ENCODE assay signal across 13 mouse cellular contexts in genomic region chr10:62356105-62356730, GRCm38 (mm10). TPM values are rescaled to one million over a fixed set of nuclear protein-coding genes. Genes with fewer than 3 reads are reported as not detected.
DNase-seq lines count a peak whose midpoint lies in the region; ATAC-seq and TF ChIP-seq lines count a peak whose summit lies in the region.
"Had no signal": no experiment of that assay in that cellular context is flagged by ENCODE, and none has a peak within 500 bp of the region (broad histone marks: within the 10 kb centered on the region; RNA-seq: fewer than 3 reads in every experiment).

No protein-coding gene starts in this region.

- H3K4me1 ChIP-seq in midbrain, embryonic 16.5 days (ENCODE audit: control insufficient read depth, insufficient read depth, low read length) = no peaks in the 10 kb centered on the region
- no peaks in the 10 kb centered on the region for H3K4me1 ChIP-seq in midbrain, embryonic 13.5 days (replicated peaks)
- no peaks in the 10 kb centered on the region for H3K4me1 ChIP-seq in thymus, adult 2 months (replicated peaks; ENCODE audit: control insufficient read depth, insufficient read depth, low read length)
- H3K4me1 ChIP-seq: forebrain, embryonic 15.5 days; stomach, embryonic 15.5 days had no signal

- no peaks in the 10 kb centered on the region for H3K27me3 ChIP-seq in midbrain, embryonic 16.5 days (ENCODE audit: control insufficient read depth, insufficient read depth, low read depth, low read length)
- H3K27me3 ChIP-seq in midbrain, embryonic 13.5 days = no peaks in the 10 kb centered on the region
- no peaks in the 10 kb centered on the region for H3K27me3 ChIP-seq in thymus, adult 2 months (ENCODE audit: control insufficient read depth, insufficient read depth, low read length)
- H3K27me3 ChIP-seq: forebrain, embryonic 15.5 days; stomach, embryonic 15.5 days had no signal

- ATAC-seq in cerebellum, adult (ENCODE audit: insufficient number of reproducible peaks, low FRiP score, low TSS enrichment) = no peak
- peak; percentile 66 for ATAC-seq in midbrain, embryonic 16.5 days
- ATAC-seq in midbrain, embryonic 13.5 days = no peak
- ATAC-seq: forebrain, embryonic 15.5 days had no signal

- no peak overlapping the region for H3K9ac ChIP-seq in midbrain, embryonic 16.5 days (ENCODE audit: low read depth, low read length)
- no peak overlapping the region for H3K9ac ChIP-seq in midbrain, embryonic 13.5 days (replicated peaks)
- H3K9ac ChIP-seq: forebrain, embryonic 15.5 days; stomach, embryonic 15.5 days had no signal

- no peak for TF ChIP-seq CTCF in thymus, adult 2 months (IDR thresholded peaks at IDR 0.05; ENCODE audit: borderline replicate concordance, control insufficient read depth, extremely low read depth, insufficient read depth, low read length, poor library complexity)

- H3K4me2 ChIP-seq in midbrain, embryonic 16.5 days (ENCODE audit: low read length) = no peak overlapping the region
- no peak overlapping the region for H3K4me2 ChIP-seq in midbrain, embryonic 13.5 days (replicated peaks)
- H3K4me2 ChIP-seq: forebrain, embryonic 15.5 days; stomach, embryonic 15.5 days had no signal

- H3K9me3 ChIP-seq in midbrain, embryonic 16.5 days (replicated peaks; ENCODE audit: control insufficient read depth, low read length, poor library complexity, severe bottlenecking) = no peaks in the 10 kb centered on the region
- H3K9me3 ChIP-seq in midbrain, embryonic 13.5 days = no peaks in the 10 kb centered on the region
- H3K9me3 ChIP-seq: forebrain, embryonic 15.5 days; hindbrain, embryonic 10.5 days; stomach, embryonic 15.5 days had no signal

- DNase-seq in cerebellum, adult 11 months = peak; percentile 18
- peak; percentile 44 to 62 for DNase-seq in layer of hippocampus, postnatal 14 days (ENCODE audit: low spot score in 2 of 2)
- DNase-seq in right cerebral cortex, postnatal 25 days = peak; percentile 45
- no peak for DNase-seq in embryo, embryonic 10 days (ENCODE audit: low spot score)
- DNase-seq in thymus, adult 2 months = no peak
- DNase-seq: adrenal gland, adult 2 months; midbrain, embryonic 14.5 days had no signal

- 80% methylated on average over 17 of the region's 17 CpGs for WGBS in midbrain, embryonic 16.5 days
- WGBS in midbrain, embryonic 13.5 days = 85% methylated on average over 17 of the region's 17 CpGs
- 92% methylated on average over 17 of the region's 17 CpGs for WGBS in thymus, adult 2 months

- H3K36me3 ChIP-seq in midbrain, embryonic 16.5 days (ENCODE audit: control insufficient read depth, insufficient read depth, low read length) = no peaks in the 10 kb centered on the region
- H3K36me3 ChIP-seq in midbrain, embryonic 13.5 days = no peaks in the 10 kb centered on the region
- no peaks in the 10 kb centered on the region for H3K36me3 ChIP-seq in thymus, adult 2 months (ENCODE audit: control insufficient read depth, insufficient read depth, low read length)
- H3K36me3 ChIP-seq: forebrain, embryonic 15.5 days; hindbrain, embryonic 10.5 days; stomach, embryonic 15.5 days had no signal

- TF ChIP-seq POLR2A in thymus, adult 2 months (IDR thresholded peaks at IDR 0.05; ENCODE audit: control insufficient read depth, extremely low read depth, insufficient read depth, low read length, poor library complexity) = no peak

- H3K4me3 ChIP-seq in midbrain, embryonic 16.5 days (ENCODE audit: low read depth, low read length) = no peak overlapping the region
- H3K4me3 ChIP-seq in midbrain, embryonic 13.5 days (replicated peaks) = no peak overlapping the region
- H3K4me3 ChIP-seq in thymus, adult 2 months (ENCODE audit: control insufficient read depth, insufficient read depth, low read length) = no peak overlapping the region
- H3K4me3 ChIP-seq: forebrain, embryonic 15.5 days; hindbrain, embryonic 10.5 days; stomach, embryonic 15.5 days had no signal

- H3K27ac ChIP-seq in midbrain, embryonic 16.5 days (ENCODE audit: low read length) = no peak overlapping the region
- no peak overlapping the region for H3K27ac ChIP-seq in midbrain, embryonic 13.5 days
- no peak overlapping the region for H3K27ac ChIP-seq in thymus, adult 2 months (ENCODE audit: control insufficient read depth, insufficient read depth, low read length)
- H3K27ac ChIP-seq: forebrain, embryonic 15.5 days; hindbrain, embryonic 10.5 days; stomach, embryonic 15.5 days had no signal

RNA-seq across cellular contexts. Expression of gene Hk1, which starts 23.5 kb away (rescaled TPM):
- 142 and 155 TPM in 2 replicates for polyA plus RNA-seq in midbrain, embryonic 16.5 days (2015; fragmentation: Nextera tagmentation; extraction: Ambion mirVana)
- 70.0 and 72.9 TPM in 2 replicates for polyA plus RNA-seq in midbrain, embryonic 13.5 days (2015; fragmentation: Nextera tagmentation; extraction: Ambion mirVana)
- 100 to 1,000 TPM; 307 to 312 TPM for total RNA-seq in layer of hippocampus, postnatal 14 days (2021)
- 52.1 and 55.5 TPM in 2 replicates for polyA plus RNA-seq in thymus, adult 2 months (2012; rRNA removed)

Comparison
In these comparisons a context has a peak if more than half of its experiments do, and no peak if none do; other contexts are left out.
1. DNase-seq: peak in cerebellum, adult 11 months (single experiment), layer of hippocampus, postnatal 14 days (2 of 2) and right cerebral cortex, postnatal 25 days (single experiment); none in embryo, embryonic 10 days (single experiment) and thymus, adult 2 months (single experiment).